Mouse (Mus musculus) adrenal gland, postnatal 10 days (tissue): ENCODE measurements around the gene Sugt1. TPM values are rescaled to one million over a fixed set of nuclear protein-coding genes. Genes with fewer than 3 reads are reported as not detected.

Source experiments
- DNase-seq: peaks from one replicate; pipeline ENCODE4 v3.0.0; 2021; ENCODE audit warnings: mixed read lengths
- total RNA-seq, 2 experiments: library from RNA; stranded (reverse); gene quantifications; 2 replicates each; pipeline ENCODE4 v1.2.3; 2021

Gene Sugt1
- total RNA-seq, 2 experiments from 2014 or later = 98.5 to 126 TPM

DNA sequence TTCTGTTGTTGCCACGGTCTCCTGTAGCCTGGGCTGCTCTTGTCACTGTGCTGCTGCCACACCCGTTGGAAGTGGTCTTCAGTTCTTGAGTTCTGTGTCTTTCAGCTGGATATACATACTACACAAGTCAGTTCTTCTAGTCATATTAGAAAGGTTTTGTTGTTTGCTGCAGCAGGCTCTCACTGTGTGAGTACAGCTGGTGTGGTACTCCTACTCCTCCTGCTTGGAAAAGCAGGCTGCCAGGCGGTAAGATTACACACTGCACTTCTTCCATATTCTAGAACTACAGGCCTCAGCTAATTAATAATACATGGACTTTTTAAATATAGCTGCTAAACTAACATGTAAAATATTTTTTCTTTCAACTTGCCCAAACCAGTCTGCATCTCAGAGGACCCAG lies 19.4 kb downstream of the Sugt1 start:
- no peak for DNase-seq

DNA sequence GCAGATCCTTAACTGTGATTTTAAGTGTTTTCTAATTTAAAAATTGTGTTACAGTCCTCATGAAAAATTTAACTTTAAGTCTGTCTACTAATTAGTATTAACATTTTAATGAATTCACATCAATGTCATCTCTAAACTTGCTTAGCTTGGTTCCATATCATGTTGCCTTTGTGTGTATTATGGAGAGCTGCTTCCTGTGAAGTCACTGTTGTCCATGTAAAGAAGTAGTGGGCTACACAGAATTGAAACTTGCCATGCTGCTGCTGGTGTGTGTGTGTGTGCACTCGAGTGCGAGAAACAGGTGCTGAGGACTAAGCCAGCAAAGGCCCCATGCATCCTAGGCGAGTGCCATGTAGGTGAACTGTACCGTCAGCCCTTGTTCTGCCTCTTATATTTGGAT lies 19.9 kb downstream of the Sugt1 start:
- no peak for DNase-seq

DNA sequence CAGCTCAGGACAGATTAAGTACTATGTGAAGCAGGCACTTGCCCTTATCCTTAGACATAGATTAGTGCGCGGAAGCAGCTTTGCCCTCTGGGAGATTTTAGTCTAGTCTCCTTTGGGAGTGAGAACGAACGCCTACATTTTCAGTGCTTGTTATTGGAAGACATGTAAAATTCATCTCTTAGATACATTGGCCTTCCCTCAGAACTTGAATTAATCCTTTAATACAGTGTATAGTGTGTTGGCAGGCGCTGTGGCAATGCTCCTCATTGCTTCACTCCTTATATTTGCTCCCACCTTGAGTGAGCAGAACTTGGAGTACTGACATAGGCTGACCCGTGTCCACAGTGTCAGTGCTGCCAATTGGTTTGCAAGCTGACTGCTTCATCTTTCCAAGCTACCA lies 20.8 kb downstream of the Sugt1 start:
- no peak for DNase-seq

DNA sequence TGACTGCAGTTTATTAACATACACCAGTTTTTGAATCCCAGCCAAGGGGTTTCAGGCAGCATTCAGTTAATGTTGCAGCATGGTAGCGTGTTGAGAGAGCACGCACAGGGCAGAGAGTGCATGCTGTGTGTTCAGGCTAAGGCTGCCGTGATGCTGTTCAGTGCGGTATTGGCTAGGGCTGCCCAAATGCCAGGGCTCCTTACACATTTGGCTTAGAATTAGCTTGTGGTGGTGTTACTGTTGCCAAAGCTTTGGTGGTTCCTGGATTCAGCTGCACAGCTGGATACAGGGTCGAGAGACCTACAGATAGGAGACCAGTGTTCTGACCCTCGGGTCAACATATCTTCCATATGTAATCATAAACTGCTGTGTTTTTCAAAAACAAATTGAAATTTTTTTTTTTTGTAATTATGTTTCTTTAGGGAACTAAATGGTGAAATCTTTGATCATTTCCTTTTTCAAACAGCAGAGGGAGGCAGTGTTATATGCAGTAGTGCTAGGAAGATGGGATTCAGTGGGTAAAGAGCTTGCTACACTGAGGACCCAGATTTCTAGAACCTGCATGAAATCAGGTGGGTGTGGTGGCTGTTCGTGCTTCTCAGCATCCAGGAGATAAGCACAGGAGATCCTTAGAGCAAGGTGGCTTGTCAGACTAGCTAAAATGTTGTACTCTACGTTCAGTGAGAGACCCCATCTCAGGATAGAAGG lies 29.8 kb downstream of the Sugt1 start:
- peak; percentile 16 for DNase-seq

DNA sequence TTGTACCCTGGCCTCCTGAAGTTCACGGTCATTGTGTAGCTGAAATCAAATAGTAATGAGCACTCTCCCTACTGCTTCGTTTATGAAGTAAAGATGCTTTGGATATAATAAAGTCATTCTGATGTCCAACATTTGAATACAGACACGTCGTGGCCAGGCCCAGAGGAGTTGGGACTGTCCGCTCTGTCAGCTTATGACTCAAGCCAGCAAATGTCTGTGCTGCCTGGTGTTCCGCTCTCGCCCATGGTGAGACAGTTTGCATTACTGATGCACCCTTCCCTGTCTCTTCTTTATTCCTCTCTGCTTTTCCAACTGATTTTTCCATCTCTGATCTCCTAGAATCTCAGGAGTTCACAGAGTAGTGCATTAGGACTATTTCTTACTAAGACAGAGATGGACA lies 32.3 kb downstream of the Sugt1 start:
- no peak for DNase-seq

DNA sequence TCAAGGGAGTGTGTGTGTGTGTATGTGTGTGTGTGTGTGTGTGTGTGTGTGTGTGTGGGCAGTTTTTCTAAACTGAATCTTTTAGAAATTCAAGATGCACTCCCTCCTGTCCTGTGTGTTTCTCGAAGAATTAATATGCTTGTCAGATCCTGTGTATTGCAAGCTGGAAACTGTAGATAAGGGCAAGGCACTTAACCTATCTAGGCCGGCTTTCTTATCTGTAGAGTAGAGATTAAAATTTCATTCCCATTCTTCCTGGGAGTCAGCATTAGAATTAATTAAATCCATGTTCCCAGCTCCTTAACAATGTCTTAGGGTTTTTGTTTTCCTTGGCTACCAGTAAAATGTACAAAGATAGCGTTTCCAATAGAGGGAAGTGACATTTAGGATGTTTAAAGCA lies 33.7 kb downstream of the Sugt1 start:
- no peak for DNase-seq

DNA sequence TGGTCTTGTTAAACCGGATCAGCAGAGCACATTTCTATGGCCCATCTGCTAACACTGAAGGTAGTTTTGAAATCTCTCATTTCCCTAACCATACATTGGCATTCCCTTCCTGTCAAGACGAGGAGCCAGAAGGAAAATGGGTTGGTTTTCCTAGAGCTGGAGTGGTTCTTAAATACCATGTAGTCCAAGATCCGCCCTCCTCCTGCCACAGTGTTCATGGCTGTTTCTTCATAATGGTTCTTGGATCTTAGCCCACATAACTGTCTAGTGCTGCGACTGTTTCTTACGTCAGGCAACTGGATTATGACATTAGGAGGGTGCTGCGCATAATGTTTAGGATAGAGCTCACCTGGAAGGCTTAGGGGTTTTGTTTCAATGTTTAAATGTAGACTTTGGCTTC lies 44.8 kb downstream of the Sugt1 start:
- no peak for DNase-seq

DNA sequence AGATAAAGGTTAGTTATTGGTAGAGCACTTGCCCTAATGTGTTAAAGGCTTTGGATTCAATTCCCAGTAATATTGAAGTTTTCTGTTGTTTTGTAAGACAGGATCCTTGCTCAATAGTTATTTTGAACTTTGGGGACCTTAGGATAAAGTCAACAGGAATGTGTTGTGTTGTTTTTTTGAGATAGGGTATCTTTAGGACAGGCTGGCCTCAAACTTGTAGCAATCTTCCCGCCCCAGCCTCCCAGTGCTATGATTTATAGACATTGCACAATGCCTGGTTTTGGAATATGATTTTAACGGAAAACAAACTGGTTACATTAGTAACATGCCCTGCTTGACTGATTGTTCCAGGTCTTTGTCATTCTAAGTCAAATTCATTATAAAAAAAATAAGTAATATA lies 45.7 kb downstream of the Sugt1 start:
- DNase-seq = peak; percentile 15

DNA sequence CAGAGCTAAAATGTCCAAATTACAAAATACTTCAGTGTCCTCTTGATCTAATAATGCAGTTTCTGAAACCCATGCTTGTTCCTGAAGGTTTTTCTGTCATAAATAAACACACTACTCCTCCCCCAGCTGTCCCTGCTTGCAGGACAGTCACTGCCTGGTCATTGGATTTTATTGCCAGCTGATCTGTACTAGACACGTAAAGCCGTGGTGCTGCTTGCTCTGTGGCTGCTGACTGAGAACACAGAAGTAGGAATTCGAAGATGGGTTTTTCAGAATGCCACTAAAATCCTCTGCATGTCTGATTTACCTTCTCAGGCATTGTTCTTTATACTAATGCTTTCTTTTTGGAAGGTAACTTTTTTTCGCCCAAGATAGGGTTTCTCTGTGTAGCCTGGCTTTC lies 49.3 kb downstream of the Sugt1 start:
- no peak for DNase-seq

DNA sequence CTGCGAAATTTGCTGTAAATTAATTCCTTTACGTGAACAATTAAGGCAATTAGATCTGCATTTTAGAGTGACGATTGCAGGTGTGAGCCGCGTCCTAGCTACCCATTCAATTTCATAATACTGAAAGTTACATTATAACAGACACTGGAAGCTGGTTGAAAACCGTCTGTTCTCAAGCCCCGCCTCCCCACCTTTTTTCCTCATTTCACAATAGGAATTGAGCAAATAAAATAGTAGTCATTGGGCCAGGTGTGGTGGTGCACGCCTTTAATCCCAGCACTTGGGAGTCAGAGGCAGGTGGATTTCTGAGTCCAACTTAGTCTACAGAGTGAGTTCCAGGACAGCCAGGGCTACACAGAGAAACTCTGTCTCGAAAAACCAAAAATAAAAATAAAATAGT lies 54.6 kb downstream of the Sugt1 start:
- no peak for DNase-seq

DNA sequence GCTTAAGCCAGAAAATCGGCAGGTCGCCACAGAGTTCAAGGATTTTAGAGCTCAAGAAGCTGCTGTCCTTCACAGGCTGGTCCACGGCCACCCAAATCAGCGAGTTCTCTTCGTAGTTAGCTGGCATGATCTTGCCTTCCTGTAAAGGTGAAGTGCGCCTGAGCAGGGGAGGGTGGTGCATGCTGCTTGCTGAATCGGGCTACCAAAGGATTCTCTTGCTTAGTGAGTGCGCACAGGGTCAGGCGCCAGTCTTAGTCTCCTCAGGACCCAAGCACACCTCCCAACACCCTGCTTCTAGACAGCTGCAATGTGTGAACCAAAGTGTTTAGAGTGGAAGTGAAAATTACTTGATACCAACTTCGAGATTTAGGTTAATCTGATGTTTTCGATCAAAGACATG lies 57.9 kb downstream of the Sugt1 start:
- DNase-seq = no peak

DNA sequence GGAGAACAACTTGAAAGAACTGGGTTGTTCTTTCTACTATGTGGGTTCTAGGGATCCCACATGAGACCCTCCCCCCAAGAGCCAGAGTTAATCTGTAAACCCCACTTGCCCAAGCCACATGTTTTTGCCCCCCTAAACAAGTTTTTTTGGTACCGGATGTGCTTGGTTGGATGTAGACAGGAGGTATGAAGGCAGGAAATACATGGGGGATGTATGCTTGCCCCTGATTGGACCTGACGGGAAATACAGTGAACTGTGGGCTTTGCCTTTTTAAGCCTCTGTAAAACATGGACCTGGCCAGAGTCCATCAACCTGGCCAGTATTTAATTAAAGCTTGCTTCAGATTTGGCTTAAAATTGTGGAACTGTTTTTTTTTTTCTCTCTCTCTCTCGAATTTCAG lies 62.2 kb downstream of the Sugt1 start:
- no peak for DNase-seq

DNA sequence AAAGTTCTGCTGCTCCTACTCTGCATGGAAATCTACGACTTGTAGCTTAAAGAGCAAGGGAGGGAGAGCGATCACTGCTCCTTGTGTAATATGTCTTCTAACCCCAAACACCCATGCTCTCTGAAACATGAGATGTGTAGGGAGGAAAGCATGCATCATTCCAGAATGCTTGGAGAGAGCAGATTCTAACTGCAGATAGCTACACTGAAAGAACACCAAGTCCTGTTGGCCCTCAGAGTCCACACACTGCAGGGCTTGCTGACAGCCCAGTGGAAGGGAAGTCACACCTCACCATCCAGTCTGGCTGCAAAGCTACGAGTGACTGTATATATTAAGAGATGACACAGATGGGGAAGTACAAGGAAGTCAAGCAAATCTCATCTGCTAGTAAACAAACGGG lies 65.2 kb downstream of the Sugt1 start:
- DNase-seq = no peak

DNA sequence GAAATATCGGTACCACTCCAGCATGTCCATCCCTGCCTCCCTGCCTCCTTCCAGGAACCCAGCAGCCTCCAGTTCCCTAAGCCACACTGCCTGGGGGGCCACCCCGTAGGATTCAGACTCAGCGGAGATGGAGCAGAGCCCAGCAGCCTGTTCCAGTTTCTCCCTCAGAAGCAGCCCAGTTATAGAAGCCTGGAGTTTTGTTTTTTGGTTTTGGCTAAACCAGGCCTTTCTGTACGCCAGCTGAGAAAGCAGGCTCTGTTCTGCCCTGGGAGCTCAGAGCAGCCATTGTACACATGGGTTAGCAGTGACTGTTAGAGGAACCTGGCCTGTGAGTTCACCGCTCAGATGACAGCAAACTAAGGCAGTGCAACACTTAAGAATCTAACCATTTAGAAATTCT lies 70.8 kb downstream of the Sugt1 start:
- no peak for DNase-seq

DNA sequence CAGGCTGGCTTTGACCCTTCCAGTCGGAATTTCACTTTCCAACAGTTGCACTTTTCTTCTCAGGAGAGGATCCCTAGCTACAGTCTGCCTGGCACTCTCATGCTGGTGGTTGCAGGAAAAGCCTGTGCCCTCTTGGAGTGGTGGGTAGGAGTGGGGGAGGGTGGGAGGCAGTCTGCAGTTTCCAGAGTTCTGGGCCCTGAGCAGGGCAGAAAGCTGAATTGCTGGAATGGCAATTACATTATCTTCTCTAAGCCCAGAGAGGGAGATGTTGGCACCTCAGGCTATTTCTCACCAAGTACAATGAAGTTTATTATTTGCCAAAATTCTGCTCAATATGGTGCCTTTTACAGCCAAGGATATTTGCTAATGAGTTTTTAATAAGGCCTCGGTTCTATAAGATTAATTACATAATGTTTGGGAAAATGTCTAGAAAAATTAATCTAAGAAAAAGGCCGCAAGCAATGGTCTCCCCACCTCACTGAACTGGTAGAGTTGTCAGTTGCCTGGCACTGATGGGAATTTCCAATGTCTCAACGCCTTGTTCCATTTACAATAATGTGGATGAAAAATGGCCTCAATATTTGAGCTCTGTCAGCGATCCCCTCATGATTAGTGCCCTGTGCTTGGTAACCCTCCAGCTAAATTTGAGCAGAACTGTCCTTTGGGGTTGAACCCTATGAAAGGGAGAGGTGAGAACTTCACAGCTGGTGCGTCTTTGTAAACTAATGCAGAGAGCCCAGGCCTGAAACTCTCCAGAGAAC lies 71.4 kb downstream of the Sugt1 start:
- no peak for DNase-seq

DNA sequence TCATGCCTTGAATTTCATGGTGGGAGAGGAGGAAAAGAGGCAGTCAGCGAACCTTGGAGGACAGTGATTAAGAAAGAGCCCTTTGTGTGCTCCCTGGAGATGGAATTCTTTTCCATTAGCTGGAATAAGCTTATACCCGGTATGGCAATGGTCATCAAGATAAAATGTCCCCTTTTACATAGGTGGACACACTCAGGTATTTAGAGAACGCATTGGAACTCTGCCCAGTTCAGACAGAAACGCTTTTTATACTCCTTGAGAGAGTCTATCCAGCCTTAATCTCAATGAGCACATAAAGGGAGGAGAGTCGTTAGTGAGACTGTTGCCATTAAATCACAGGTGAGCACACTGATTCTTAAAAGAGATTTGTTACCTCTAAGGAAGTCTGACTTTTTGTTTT lies 73.0 kb downstream of the Sugt1 start:
- DNase-seq = no peak

DNA sequence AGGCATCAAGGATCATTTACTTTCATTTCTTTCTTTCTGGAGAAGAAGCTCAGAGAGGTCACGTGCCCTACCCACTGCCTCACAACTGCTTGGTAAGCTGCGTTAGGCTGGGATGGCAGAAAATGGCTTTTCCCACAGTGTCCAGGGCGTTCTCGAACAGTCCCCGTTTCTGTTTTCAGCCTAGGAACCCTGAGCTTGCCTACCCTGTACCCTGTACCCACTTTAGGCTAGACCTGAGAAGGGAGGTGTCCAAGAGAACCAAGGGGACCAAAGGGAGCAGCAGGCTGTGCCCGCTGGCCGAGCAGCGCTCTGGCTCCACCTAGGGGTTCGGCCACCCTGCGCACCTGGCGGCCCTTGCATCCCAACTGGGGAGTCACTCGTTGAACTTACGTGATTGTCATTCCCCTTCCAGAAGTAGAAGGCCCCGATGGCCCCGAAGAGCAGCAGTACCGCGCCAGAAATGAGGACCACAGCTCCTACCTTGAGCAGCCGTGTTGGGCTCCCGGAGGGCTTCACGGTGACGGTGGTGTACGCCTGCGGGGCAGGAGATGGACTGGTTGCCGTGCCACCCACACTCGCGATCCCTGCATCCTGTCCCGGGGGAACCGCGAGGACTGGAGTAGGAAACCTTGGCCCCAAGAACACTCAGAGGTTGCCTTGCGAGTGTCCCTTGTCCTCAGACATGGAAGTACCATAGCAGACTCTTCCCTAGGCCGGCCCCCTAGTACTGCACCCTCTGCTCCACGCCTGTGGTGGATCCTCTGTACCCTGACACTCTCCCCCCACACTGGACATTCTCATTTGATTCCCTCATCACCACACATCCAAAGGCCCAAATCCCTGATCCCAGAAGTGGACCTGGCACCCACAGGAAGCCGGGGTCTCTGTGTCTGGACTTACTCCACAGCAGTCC lies 73.8 kb downstream of the Sugt1 start:
- DNase-seq = peak; percentile 83

DNA sequence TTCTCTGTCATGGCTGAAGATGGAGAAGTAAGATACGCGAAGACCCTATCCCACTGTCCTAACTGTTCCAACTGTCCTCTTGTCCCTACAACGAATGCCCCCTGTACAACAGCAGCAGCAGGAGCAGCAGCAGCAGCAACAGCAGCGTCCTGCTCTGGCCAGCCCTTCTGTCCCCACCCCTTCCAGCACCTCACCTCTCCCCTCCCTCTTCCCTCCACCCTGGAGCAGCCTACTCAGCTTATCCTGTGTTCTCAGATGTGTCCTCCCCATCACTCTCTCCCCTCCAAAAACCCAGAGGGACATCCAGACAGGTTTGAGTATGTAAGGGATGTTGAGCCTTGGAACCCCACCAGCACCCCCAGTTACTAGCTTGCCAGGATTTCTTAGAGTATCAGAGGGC lies 74.5 kb downstream of the Sugt1 start, which contains the start of gene Cnmd:
Gene Cnmd (minus strand): TSS at position 170 of the 400 bp plus-strand sequence.
- DNase-seq = no peak

DNA sequence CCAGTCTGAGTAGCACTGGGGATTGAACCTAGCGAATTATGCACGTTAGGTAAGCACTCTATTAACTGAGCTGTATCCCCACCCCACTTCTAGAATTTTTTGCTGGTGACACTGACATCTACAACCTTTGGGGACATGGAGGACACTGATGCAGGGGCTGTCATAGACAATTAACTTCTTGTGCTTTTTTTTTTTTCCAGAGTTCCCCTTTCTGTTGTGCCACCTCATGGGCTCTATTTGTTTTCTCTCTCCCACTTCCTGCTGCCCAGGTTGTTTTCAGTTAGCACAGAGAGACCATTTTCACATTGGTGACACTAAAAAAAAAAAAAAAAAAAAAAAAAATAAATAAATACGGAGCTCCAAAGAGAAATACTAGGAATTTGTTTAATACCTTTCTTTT lies 83.5 kb downstream of the Sugt1 start:
- no peak for DNase-seq

DNA sequence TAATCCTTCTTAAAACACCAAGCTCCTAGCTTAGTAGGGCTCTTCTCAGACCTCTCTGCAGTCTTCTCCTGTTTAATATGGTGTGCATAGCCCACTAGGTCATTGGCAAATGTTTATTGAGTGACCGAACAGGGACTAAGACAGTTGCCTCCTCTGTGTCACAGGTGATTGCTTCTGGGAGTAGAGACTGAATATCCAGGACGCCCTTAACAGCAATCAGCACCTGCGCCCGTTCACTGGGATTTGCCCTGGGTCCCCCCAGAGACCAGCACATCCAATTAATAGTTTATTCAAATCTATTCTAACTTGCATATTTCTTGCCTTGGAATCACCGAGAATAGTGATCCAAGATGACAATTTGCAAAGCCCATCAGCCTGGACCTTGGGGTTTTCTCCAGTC lies 85.1 kb downstream of the Sugt1 start:
- DNase-seq = no peak

DNA sequence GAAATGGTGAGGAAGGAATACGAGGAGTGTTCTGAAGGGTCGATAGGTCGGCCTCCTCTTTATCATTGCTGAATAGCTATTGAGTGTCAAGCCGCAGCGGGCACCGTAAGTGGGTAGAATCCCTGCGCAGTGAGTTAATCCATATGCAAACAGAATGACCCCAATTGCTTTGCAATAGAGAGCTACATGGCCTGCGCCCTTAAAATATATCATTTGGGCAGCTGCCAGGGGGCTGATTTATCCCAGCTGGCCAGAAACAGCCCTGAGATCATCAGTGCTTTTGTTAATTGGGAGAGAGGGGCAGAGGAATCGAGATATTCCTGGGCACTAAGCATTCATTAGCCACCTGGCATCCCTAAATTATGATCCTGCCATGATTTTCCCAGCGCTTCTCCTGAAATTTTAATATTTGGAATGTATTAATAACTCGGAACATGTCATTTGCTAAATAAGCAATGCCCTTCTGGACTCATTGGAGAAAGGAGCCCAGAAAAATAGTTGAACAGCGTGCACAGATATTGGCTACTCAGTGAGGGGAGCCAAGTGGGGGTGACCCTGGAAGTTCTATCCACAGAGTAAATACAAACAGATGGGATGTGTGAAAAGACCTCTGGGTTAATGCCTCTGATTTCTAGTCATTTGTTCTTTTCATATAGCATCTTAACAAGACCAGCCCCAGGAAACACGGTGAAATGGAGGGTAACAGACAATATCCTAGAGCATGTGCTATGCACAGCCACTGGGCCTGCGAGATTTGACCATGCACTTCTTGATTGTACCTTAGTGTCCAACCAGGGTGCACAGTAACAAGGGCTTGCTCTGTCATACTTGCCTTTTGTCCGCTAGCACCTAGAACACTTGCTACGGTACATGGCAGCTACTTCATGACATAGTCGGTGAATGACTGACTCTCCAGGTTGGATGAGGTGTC lies 85.9 kb downstream of the Sugt1 start:
- DNase-seq = no peak
